25 mouse cellular contexts compared by ENCODE assay signal in the genomic region with DNA sequence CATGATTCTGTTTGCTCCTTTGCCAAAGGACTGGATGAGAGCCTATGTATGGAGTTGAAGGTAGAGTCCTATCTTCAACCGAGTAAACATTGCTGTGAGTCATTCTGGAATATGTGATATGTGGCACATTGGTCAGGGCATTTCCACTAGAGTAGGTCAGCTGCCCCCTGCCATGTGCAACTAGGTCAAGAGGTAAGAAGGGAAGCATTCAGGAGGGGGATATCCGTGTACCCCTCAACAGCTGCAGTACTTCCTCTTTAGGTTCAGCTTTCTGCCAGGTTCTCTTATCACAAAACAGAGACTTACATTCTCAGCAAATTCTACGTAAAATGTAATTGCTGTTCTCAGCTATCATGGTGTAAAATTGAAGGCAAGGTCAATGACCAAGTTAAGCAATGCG. TPM values are rescaled to one million over a fixed set of nuclear protein-coding genes. Genes with fewer than 3 reads are reported as not detected.
A peak's percentile ranks its signal among the peaks of the same experiment; 100 is the strongest.
DNase-seq lines count a peak whose midpoint lies in the region; ATAC-seq and TF ChIP-seq lines count a peak whose summit lies in the region.
"Had no signal": no experiment of that assay in that cellular context is flagged by ENCODE, and none has a peak within 500 bp of the region (broad histone marks: within the 10 kb centered on the region; RNA-seq: fewer than 3 reads in every experiment).

No protein-coding gene starts in this region.

- no peaks in the 10 kb centered on the region for H3K36me3 ChIP-seq in liver, postnatal 0 days (replicated peaks; ENCODE audit: insufficient read depth, low read length)
- no peaks in the 10 kb centered on the region for H3K36me3 ChIP-seq in liver, embryonic 12.5 days
- H3K36me3 ChIP-seq in stomach, postnatal 0 days (ENCODE audit: control insufficient read depth, insufficient read depth, low read length) = no peaks in the 10 kb centered on the region
- H3K36me3 ChIP-seq: heart, embryonic 13.5 days; hindbrain, embryonic 13.5 days; kidney, embryonic 15.5 days; lung, embryonic 15.5 days; midbrain, embryonic 10.5 days had no signal

- H3K9ac ChIP-seq in liver, postnatal 0 days (replicated peaks) = no peak overlapping the region
- H3K9ac ChIP-seq in liver, embryonic 12.5 days = no peak overlapping the region
- H3K9ac ChIP-seq in stomach, postnatal 0 days (ENCODE audit: low read length) = no peak overlapping the region
- H3K9ac ChIP-seq: forebrain, embryonic 13.5 days; heart, embryonic 13.5 days; hindbrain, embryonic 13.5 days; kidney, embryonic 15.5 days; liver, embryonic 14.5 days; lung, embryonic 15.5 days had no signal

- no peaks in the 10 kb centered on the region for H3K9me3 ChIP-seq in liver, postnatal 0 days (ENCODE audit: low read length)
- no peaks in the 10 kb centered on the region for H3K9me3 ChIP-seq in liver, embryonic 12.5 days (replicated peaks)
- H3K9me3 ChIP-seq in stomach, postnatal 0 days (ENCODE audit: control insufficient read depth, low read length) = no peaks in the 10 kb centered on the region
- H3K9me3 ChIP-seq: forebrain, embryonic 13.5 days; heart, embryonic 13.5 days; hindbrain, embryonic 13.5 days; kidney, embryonic 15.5 days; lung, embryonic 15.5 days; midbrain, embryonic 10.5 days had no signal

- TF ChIP-seq EP300 in liver, postnatal 0 days (IDR thresholded peaks at IDR 0.05; ENCODE audit: low read depth) = no peak
- TF ChIP-seq EP300 in stomach, postnatal 0 days (optimal IDR thresholded peaks at IDR 0.05) = no peak

- TF ChIP-seq CTCF in liver, postnatal 0 days (IDR thresholded peaks at IDR 0.05; ENCODE audit: low read depth) = no peak
- no peak for TF ChIP-seq CTCF in stomach, postnatal 0 days (IDR thresholded peaks at IDR 0.05; ENCODE audit: low read depth)

- intact Hi-C loops in gastrocnemius, postnatal 36 days (cut with DNase I) = no loop called here

- no peak overlapping the region for H3K27ac ChIP-seq in liver, postnatal 0 days (ENCODE audit: low read depth)
- no peak overlapping the region for H3K27ac ChIP-seq in liver, embryonic 12.5 days
- H3K27ac ChIP-seq in stomach, postnatal 0 days (replicated peaks) = no peak overlapping the region
- H3K27ac ChIP-seq: forebrain, embryonic 13.5 days; heart, embryonic 13.5 days; hindbrain, embryonic 13.5 days; kidney, embryonic 15.5 days; liver, embryonic 14.5 days; lung, embryonic 15.5 days; midbrain, embryonic 10.5 days had no signal

- DNase-seq in liver, postnatal 0 days = no peak
- DNase-seq in B cell, adult 2 months = peak; percentile 27 to 35
- DNase-seq in stomach, postnatal 0 days (ENCODE audit: low spot score) = no peak
- no peak for DNase-seq in gastrocnemius, postnatal 36 days
- DNase-seq in kidney, postnatal 4 days = no peak
- DNase-seq: adrenal gland, postnatal 10 days; cerebellum, adult 2 months; cerebellum, postnatal 36 days; heart, adult 18-20 months; heart, postnatal 14 days; kidney, postnatal 36 days; lung, postnatal 4 days; right cerebral cortex, adult 18-20 months; right cerebral cortex, postnatal 4 days had no signal

- no peak overlapping the region for H3K4me3 ChIP-seq in liver, postnatal 0 days (ENCODE audit: low read depth, low read length)
- H3K4me3 ChIP-seq in liver, embryonic 12.5 days = no peak overlapping the region
- no peak overlapping the region for H3K4me3 ChIP-seq in stomach, postnatal 0 days (ENCODE audit: low read depth, low read length)
- H3K4me3 ChIP-seq: forebrain, embryonic 13.5 days; heart, embryonic 13.5 days; hindbrain, embryonic 13.5 days; kidney, embryonic 15.5 days; lung, embryonic 15.5 days; midbrain, embryonic 10.5 days; myocyte had no signal

- peak; percentile 31; the same call in 1 of the 2 replicates for ATAC-seq in liver, postnatal 0 days
- no peak for ATAC-seq in liver, embryonic 12.5 days
- peak; percentile 28 for ATAC-seq in inflammation-experienced regulatory T-cells, adult 6 months
- ATAC-seq in stomach, postnatal 0 days (ENCODE audit: low FRiP score, low TSS enrichment) = peak; percentile 76; the same call in 1 of the 2 replicates
- ATAC-seq: forebrain, embryonic 13.5 days; midbrain, embryonic 16.5 days had no signal

- no peaks in the 10 kb centered on the region for H3K27me3 ChIP-seq in liver, postnatal 0 days (ENCODE audit: insufficient read depth, low read length)
- no peaks in the 10 kb centered on the region for H3K27me3 ChIP-seq in liver, embryonic 12.5 days (replicated peaks)
- no peaks in the 10 kb centered on the region for H3K27me3 ChIP-seq in stomach, postnatal 0 days (ENCODE audit: control insufficient read depth, insufficient read depth, low read length)
- H3K27me3 ChIP-seq: forebrain, embryonic 13.5 days; heart, embryonic 13.5 days; hindbrain, embryonic 13.5 days; kidney, embryonic 15.5 days; lung, embryonic 15.5 days had no signal

- 44% methylated on average over 4 of the region's 4 CpGs for WGBS in liver, postnatal 0 days (ENCODE audit: insufficient replicate concordance)
- WGBS in liver, embryonic 12.5 days (ENCODE audit: insufficient replicate concordance) = 43% methylated on average over 4 of the region's 4 CpGs
- 75% methylated on average over 4 of the region's 4 CpGs for WGBS in stomach, postnatal 0 days

- no peaks in the 10 kb centered on the region for H3K4me1 ChIP-seq in liver, postnatal 0 days (ENCODE audit: insufficient read depth)
- no peaks in the 10 kb centered on the region for H3K4me1 ChIP-seq in liver, embryonic 12.5 days
- no peaks in the 10 kb centered on the region for H3K4me1 ChIP-seq in stomach, postnatal 0 days (replicated peaks; ENCODE audit: control insufficient read depth, insufficient read depth)
- H3K4me1 ChIP-seq: forebrain, embryonic 13.5 days; heart, embryonic 13.5 days; hindbrain, embryonic 13.5 days; kidney, embryonic 15.5 days; lung, embryonic 15.5 days; midbrain, embryonic 10.5 days had no signal

- no peak overlapping the region for H3K4me2 ChIP-seq in liver, postnatal 0 days (ENCODE audit: low read depth, low read length)
- no peak overlapping the region for H3K4me2 ChIP-seq in liver, embryonic 12.5 days
- no peak overlapping the region for H3K4me2 ChIP-seq in stomach, postnatal 0 days (replicated peaks; ENCODE audit: low read depth)
- H3K4me2 ChIP-seq: forebrain, embryonic 13.5 days; heart, embryonic 13.5 days; hindbrain, embryonic 13.5 days; kidney, embryonic 15.5 days; lung, embryonic 15.5 days had no signal

RNA-seq across cellular contexts. Expression of a gene that starts 8.0 kb away (rescaled TPM):
- polyA plus RNA-seq in liver, postnatal 0 days (2015; fragmentation: Nextera tagmentation; extraction: Ambion mirVana) = 7.6 and 7.7 TPM in 2 replicates
- 4.6 and 4.9 TPM in 2 replicates for polyA plus RNA-seq in liver, embryonic 12.5 days (2016; fragmentation: Nextera tagmentation; extraction: Ambion mirVana)
- 100 to 1,000 TPM; 110 to 379 (median 324) TPM for polyA plus RNA-seq in inflammation-experienced regulatory T-cells, adult 6 months (2017; shearing (Covaris generic))
- polyA plus RNA-seq in stomach, postnatal 0 days (2015; fragmentation: Nextera tagmentation; extraction: Ambion mirVana) = 27.7 and 31.4 TPM in 2 replicates
- under 1 TPM; 0.17 to 0.20 TPM for total RNA-seq in gastrocnemius, postnatal 36 days (2021)

Comparison
In these comparisons a context has a peak if more than half of its experiments do, and no peak if none do; other contexts are left out.
1. DNase-seq: peak in B cell, adult 2 months (2 of 2); none in liver, postnatal 0 days (single experiment), stomach, postnatal 0 days (single experiment), gastrocnemius, postnatal 36 days (0 of 2) and kidney, postnatal 4 days (0 of 2).